Mouse (Mus musculus) fibroblast of lung, adult 2 months (primary cell): ENCODE measurements around the gene Atp11b.

ENCODE experiments used
- DNase-seq: peaks from one replicate; pipeline ENCODE4 v3.0.0-alpha.2; 2011; ENCODE audit warnings: low read depth

Gene Atp11b

DNA sequence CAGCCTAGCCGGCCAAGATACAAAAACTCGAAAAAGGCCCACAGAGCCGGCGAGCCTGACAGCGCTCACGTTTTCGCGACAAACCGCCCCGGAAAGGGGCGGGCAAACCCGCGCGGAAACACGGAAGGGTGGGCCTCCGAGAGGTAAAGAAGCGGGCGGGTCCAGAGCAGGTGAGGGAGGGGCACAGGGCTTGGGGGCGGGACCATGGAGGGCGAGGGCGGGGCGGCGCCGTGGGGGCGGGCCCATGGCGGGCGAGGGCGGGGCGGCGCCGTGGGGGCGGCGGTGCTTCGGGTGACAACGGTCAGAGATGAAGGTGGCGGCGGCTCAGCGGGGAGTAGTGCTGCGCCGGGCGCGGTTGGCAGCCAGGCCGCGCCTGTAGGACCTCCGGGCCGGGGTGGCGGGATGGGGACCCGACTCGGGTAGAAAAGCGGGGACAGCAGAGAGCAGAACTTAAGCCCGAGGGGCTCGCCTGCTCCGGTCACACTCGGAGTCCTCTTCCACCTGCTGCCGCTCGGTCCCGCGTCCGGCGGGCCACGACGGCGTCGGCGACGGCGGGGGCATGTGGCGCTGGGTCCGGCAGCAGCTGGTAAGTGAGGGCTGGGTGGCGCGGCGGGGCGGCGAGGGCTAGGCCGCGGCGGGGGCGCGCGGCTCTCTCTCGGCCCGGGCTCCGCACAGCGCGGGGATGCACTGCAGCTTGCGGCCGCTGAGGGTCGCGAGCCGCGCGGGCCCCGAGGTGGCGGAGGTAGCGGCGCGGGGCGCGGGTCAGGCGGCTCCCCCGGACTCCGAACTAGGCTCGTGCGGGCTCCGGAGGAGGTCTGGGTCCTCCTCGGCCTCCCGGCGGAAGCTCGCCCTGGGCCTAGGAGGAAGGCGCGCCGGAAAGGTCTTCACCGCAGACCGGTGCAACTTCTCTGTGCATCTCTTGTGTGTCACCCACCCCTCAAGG is at the start of gene Atp11b:
Atp11b (plus strand) TSS at position 282 of the 943 bp plus-strand sequence.
- DNase-seq: no peak

DNA sequence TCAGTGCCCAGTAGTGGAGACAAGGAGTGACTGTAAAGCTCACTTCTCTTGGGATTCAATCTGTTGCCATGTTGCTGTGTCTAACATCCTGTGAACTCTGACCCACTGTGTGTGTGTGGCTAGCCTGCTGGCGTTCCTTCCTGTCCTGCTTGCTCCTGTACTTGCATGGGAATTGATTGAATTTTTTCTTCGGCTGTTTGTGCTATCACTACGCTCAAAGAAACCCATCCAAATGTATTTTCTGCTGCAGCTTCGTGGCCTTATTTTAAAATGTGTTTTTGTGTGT is 49.6 kb upstream of the Atp11b start:
- no peak for DNase-seq

DNA sequence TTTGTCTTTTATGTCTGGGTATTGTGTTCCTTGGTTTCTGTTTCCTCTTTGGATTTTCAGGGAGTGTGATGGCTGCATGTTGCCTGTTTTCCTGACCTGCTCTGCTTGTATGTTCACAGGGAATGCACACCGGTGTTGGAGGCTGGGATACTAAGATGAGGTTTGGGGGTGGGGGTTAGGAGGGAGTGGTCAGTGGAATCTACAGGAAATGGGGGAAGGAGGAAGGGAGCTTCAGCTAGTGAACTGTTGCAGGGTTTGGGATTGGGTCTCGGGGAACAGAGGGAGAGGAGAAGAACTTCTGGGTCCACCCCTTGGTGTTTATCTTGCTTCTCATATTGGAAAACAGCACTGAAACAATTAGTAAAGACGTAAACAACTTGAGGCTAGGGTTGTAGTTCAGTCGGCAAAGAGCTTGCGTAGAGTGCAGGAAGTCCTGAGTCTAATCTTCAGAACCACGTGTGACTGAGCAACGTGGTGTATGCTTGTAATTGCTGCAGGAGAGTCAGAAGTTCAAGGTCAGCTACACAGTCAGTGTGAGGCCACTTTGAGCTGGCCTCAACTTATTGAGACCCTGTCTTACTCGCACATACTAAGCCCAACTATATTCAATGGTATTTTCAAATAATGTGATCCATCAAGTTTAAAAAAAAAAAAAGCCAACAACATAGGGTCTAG is 34.2 kb upstream of the Atp11b start:
- no peak for DNase-seq

DNA sequence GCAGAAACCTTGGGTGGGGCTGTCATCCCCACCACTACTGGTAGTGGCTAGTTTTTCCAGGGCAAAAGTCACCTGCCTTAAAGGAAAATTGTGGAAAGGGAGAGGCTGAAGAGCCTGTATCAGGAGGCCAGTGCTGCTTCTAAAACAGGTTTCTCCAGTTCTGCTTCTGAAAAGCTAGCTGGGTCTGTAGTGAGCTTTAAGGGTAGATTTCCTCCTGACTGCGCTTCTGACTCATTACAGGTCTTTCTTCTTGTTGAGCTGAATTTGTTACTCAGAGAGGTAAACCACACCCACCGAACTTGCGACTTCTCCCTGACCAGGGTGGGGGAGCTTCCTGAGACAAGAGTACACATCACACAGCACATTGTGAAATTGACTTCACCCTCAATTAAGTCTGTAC is 33.1 kb upstream of the Atp11b start:
- no peak for DNase-seq

DNA sequence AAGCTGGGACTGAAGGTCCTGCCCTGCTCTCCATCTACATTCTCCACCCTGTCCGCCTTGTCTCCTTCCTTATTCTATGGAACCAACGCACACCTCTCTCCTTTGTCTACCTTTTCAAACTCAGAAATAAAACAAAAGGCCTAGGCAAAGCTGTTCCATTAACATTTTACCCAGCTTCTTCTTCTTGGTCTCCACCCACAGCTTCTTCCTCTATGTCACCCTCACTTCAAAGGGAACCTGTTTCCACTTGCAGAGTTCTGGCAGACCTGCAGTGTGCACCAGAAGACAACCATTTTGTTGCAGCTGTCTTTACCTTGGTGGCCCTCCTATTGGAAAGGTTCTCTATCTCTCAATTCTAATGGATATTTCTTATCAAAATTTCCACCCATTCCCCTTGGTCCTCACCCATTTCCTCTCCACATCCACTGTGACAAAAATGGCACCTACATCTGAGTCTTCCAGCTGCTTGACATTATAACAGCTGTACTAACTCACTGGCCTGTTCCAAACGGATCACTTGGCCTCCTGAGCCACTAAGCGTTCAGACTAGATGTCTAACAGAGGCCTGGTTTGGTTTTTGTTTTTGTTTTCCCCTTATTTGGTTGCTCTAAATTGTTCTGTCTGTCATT is 32.0 kb upstream of the Atp11b start:
- no peak for DNase-seq

DNA sequence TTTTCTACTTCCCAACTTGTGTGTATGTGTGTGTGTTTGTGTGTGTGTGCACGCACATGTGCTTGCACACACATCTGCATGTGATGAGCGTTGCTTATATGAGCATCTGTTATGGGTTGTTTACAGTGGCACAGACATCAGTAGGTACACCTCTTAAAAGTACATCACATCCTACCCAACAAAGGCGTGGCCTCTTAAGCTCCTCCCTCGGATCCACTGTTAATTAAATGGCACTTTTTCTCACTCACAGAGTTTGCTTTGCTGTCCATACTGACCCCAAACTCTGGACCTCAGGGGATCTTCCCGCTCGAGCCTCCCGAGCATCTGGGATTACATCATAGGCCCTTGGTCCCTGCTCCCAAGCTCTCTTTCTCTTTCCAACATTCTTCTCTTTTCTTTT is 31.1 kb upstream of the Atp11b start:
- no peak for DNase-seq

DNA sequence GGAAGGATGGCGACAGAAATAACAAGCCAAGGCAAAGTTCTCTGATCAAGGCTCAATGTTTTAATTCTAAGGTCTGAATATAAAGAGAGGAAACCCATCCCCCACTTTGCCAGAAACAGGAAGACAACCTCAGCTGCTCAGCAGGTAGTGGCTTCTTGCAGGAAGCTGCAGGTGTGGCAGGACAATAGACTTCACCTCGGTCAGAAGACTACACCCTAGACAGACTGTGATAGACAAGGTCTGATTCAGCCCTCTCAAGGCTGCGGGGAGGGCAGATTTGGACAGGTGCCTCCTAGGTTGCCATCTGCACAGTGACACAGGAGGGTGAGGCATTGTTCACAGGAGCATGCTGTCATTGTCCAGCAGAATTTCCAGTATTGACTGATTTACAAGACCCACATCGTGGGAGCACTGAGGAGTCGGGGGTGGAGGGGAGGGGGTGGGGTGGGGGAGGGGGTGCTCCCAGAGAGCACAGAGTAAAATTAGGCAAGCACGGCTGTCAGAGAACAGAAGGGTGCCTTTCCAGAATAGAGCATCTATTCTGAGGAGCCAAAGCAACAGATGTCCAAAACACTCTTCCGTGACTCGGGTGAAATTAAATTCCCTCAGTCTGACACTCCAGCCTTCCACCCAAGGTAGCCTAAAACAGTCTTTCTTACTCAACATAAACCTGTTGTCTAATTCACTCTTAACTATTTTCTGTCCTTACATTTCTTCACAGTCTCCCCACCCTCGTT is 30.2 kb upstream of the Atp11b start:
- no peak for DNase-seq

DNA sequence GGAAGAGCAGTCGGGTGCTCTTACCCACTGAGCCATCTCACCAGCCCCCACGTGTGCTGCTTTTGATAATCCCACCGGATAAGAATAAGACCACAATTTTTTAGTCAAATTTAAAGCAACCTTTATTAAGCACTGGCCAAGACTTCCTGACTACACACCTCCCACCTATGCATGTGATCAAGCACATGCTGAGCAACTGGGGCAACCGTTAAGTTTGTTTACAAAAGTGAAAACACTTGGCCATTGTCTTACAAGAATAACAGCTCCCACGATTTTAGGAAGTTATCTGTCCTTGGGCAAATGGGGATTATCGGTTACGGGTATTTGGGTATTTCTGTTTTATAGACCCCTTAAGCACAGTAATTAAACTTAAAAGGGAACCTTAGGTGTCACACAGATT is 28.8 kb upstream of the Atp11b start:
- DNase-seq: no peak

DNA sequence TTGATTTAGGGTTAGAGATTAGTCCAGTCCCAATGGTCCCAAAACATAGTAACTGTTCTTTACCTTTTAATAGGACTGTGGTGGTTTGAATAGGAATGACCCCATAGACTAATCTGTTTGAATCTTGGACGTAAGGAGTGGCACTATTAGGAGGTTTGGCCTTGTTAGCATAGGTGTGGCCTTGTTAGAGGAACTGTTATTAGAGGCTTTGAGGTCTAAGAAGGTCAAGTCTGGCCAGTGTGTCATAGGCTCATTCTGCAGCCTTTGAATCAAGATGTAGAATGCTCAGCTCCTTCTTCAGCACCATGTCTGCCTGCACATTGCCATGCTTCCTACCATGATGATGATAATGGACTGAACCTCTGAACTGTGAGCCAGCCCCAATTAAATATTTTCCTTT is 27.0 kb upstream of the Atp11b start:
- no peak for DNase-seq

DNA sequence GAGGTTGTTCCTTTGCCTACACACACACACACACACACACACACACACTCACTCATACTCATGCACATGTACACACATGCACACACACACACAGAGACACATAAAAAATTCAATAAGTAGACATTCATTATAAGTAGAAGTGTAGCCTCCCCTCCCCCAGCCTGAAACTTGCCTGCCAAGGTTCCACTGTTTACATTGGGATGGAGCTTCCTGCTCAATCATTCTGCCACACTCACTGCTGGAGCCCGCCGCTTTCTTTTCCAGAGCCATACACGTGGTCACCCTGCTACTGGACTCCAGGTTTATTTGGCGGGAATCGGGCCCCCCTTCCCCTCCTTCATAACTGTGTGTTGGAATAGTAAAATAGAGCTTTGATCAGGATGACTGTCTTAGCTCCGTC is 24.4 kb upstream of the Atp11b start:
- no peak for DNase-seq

DNA sequence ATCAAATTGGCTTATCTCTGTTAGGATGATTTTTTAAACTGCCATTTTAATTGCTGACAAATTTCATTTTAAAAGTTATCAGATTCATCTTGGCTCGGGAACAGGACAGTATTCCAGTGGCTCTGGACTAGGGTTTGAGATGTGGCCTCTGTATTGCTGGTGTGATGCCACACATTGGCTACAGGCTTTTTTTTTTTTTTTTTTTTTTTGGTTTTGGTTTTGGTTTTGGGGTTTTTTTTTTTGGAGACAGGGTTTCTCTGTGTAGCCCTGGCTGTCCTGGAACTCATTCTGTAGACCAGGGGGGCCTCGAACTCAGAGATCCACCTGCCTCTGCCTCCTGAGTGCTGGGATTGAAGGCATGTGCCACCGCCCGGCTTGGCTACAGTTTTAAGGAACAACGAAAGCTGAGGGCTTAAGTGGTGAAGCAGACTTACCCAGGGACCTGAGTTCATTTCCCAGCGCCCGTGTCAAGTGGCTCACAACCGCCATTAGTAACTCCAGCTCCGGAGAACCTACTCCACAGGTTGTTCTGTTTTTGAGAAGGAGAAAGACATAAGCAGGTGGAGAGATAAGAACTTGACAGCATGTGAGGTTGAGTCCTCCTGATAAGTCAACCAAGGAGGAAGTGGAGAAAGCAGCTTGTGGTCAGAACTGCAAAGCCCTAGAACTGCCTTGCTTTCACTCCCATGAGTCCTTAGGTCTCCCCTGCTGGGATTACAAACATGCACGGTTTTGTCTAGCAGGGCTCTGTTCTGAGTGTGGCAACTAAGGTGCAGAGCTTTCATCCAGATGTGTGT is 21.7 kb upstream of the Atp11b start:
- DNase-seq: no peak

DNA sequence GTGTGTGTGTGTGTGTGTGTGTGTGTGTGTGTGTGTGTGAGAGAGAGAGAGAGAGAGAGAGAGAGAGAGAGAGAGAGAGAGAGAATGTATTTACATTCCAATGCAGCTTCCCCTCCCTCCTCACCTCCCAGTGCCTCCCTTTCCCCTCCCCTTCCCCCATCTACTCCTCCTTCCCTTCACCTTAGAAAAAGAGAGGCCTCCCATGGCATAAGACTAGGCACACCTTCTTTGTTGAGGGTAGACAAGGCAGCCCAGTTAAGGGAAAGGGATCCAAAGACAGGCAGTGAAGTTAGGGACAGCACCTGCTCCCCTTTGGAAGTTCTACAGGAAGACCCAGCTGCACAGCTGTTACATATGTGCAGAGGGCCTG is 21.1 kb upstream of the Atp11b start:
- DNase-seq: no peak

DNA sequence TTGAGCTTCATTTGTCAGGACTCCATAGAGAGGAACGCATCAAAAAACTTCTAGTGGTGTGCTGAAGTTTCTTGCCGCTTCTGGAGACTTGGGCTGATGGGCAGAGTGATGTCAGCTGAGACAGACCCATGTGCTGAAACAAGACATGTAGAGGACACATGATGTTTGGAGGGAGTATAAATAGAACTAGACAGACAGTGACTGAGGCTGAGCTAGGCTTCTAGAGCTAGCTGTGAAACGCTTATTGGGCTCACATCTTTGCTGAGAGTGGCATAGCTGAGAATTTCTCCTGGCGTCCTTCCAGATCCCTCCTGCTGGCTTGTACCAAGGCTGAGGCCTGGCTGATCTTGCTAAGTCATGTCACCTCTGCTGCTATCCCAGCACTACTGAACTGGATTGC is 19.4 kb upstream of the Atp11b start:
- no peak for DNase-seq

DNA sequence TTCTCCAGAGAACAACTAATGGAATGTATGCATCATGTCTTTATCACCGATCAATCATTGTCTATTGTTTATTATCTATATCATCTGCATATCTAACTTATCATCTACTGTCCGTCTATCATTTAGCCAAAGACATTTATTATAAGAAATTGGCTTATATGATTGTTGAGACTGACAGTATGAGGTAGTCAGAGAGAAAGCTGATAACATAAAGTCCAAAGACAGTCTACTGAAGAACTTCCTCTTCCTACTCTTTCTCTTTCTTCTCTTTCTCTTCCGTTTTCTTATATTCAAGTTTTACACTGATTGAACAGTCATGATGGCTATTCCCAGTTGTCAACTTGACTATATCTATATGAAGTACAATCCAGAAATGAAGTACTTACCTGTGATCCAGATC is 15.8 kb upstream of the Atp11b start:
- DNase-seq: no peak

DNA sequence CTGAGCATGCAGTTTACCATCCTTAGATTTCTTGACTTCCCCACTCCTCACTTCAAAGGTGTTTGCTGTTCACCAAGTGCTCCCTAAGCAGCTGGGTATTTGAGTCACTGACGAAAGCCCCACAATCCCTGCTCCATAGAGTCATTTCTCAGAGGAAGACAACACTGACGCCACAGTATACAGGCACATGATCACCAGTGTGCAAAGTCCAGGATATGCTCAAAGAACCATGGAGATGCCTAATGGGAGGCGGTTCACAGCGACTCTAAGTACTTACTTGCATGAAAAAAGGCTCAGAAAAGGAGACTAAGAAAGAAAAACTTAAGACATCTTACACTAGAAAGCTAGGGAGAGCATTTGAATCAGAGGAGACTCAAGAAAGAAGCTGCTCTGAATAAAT is 8.9 kb upstream of the Atp11b start:
- DNase-seq: no peak

DNA sequence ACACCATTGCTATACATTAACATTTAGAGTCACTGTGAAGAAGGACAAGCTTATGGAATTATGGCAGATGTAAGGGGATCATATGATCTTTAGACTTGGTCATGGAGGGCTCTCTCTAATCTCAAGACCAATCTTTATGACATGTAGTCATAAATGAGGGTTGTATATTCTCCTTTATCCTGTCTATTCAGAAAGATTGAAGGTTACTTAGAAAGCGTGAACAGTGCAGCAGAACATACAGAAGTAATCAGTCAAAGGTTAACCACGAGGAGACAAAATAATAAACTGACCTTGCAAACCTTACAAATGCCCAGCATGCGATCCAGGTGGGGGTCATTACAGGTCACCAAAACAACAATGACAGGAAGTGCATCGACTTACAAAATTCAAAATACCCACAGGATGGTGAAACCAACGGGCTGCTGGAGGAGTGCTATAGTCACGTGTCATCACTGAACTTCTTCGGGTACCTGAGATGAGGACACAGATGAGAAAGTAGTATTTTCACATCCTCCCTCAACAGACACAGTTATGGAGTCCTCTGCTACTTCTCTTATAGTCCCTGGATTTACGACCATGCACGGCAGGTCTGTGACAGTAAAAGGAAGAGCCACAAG is 7.0 kb upstream of the Atp11b start:
- no peak for DNase-seq

DNA sequence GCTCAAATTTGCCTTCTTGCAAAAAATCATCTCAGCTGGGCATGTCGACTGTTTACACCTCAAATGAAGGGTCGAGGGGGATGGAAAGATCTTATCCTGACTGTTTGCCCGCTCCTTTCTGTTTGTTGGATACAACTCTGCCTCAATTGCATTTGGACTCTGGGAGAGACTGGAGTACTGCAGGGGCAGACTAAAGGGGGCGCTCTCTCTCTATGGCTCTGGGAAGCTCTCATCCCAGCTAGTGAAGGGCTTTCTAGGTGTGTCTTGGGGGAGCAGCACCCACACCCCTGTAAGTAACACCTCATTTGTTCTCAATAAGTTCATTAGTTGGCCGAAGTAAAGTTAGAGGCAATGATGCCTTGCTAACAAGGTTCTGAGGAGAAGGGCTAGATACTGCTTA is 3.6 kb upstream of the Atp11b start:
- DNase-seq: no peak

DNA sequence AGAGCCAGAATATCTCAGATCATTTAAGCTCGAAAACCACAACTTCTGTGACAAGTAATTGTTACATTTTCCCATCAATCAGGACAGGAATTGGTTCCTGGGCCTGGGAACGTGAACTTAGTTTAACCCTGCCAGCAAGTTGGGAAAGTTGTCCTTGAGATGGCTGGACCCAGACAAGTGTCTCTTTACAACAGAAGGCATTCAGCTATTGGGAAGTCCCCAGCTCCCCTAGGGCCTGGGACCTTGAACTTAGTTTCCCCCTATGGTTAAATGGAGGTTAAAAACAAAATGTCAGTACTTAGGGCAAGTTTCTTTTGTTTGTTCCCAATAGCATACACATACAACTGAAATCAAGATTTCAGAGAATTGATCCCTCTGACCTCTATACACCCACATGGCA is 2.2 kb upstream of the Atp11b start:
- no peak for DNase-seq

DNA sequence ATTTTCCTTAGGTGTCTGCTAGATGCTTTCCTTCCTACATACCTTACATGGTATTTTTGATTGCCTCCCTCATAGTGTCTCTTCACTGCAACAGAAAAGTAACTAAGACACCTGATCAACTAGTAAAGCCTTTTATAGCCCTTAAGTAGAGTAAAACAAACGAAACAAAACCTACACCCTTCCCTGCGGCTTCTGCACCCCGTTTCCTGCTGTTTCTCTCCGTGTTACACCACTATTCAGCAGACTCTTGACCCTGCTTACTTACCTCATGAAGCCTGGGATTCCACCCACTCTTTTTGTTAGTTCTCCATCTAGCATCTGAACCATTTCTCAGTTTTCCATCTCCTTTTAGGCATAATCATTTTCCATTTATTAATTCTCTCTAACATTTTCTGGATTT is 8.8 kb downstream of the Atp11b start:
- no peak for DNase-seq

DNA sequence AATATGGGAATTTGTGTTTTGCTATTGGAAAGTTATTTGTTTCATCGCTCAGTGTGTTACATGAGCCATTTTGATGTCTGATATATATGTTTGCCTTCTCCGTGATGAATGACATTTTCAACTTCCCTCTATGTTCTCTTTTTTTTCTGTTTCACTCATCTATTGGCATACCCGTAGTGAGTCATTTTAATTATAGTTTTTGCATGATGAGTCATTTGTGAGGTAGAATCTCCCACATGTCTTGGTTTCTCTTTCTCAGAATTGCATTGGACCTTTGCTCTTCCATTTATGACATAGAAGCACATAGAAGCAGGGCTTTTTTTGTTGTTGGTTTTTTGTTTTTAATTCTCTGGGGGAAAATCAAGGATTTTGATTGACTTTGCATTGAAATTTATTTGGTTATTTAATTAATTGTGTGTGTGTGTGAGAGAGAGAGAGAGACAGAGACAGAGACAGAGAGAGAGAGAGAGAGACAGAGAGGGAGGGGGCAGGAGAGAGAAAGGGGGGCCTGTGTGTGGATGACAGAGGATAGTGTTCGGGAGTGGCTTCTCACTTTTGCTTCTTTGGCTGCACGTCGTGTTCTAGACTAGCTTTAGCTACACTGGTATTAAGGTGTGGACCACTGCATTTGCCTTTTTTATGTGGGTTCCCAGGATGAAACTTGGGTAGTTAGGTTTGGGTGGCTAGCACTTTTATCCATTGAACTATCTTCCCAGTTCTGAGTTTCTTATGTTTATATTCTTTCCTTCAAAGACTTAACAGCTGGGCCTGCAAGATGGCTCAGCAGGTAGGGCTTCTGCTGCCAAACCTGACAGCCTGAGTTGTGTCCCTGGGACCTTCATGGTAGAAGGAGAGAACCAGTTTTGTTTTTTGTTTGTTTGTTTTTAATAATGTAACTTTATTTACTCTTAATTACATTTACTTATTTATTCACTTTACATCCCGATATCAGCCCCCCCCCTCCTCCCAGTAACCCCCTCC is 11.0 kb downstream of the Atp11b start:
- no peak for DNase-seq
